Mouse (Mus musculus): ENCODE measurements around the gene Tmpo.
"Not testable (repeated sequence)": the region's sequence is repeated elsewhere in the genome, so short reads cannot be mapped to it uniquely, and the experiment has no call there.

Gene Tmpo

DNA sequence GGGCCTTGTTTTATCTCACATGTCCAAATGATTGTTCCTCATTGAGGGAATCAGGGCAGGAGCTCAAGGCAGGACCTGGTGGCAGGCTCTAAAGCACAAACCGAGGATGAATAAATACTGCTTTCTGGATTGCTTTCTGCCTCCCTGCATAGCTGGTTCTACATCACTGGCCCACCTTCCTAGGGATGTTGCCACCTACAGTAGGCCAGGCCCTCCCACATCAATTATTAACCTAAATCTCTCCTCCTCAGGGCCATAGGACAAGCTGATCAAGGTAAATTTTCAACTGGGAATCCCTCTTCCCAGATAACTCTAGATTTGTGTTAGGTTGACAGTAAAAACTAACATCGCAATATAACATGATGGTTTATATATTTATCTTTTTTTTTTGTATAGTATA is 4.6 kb upstream of the Tmpo start:
- no peak for DNase-seq (ENCODE audit: low read depth)

DNA sequence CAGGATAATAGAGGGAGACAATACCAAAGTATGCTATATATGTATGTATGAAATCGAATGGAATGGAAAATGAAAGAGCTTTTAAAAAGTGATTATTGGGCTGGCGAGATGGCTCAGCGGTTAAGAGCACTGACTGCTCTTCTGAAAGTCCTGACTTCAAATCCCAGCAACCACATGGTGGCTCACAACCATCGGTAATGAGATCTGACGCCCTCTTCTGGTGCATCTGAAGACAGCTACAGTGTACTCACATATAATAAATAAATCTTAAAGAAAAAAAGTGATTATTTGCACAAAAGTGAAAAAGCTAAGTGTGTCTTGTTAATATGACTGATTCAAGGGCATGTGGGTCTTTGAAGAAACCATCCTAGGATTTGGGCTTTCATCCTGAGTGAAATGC is 3.8 kb upstream of the Tmpo start:
- DNase-seq (ENCODE audit: low read depth), result not testable (repeated sequence)

DNA sequence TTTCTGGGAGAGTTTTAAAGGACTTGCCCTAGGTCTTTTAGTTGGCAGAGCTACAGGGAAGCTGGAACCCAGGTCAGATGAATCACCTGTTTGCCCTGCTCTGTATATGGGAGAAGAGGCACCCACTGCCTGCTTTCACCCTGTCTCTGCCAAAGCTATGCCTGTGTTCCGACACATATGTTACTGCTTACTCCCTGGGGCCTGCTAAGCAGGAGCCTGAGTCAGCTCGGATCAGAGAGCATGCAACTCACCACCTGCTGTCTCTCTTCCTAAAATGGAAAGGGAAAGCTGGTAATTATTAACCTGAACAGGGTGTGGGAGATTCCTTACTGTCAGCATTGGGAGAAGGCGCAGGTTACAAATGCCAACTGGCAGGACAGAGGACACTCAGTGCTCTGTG is 2.2 kb upstream of the Tmpo start:
- peak; percentile 75 for DNase-seq (ENCODE audit: low read depth)

DNA sequence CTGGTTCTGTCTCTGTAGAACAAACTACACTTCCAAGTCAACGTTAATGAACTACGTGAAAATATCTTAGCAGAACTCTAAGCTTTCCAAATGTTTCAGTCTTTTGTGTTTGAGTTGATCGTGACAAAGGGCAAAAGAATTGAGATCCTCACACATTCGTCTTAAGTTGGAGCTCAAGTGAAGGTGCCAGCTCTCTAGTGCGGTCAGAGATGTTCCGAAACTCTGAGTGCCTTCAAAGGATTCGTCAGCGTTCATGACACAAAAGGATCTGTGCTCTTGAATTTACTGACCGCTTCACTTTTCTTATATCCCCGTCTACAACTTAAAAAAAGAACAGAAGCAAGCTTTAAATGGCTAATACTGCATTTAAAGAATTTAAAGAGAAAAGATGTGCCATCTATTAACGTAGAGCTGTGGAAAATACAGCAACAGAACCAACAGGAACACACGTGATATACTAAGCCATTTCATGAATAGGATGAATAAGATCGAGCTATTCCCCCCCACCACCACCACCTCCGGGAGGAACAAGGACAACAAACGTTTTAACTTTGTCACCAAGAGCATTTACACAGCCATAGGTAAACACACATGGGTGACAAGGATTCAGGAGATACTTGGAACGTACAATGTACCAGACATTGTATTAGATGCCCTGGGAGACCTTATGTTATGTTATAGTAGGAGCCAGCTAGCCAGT is 1.3 kb upstream of the Tmpo start:
- DNase-seq (ENCODE audit: low read depth), result peak; percentile 58

DNA sequence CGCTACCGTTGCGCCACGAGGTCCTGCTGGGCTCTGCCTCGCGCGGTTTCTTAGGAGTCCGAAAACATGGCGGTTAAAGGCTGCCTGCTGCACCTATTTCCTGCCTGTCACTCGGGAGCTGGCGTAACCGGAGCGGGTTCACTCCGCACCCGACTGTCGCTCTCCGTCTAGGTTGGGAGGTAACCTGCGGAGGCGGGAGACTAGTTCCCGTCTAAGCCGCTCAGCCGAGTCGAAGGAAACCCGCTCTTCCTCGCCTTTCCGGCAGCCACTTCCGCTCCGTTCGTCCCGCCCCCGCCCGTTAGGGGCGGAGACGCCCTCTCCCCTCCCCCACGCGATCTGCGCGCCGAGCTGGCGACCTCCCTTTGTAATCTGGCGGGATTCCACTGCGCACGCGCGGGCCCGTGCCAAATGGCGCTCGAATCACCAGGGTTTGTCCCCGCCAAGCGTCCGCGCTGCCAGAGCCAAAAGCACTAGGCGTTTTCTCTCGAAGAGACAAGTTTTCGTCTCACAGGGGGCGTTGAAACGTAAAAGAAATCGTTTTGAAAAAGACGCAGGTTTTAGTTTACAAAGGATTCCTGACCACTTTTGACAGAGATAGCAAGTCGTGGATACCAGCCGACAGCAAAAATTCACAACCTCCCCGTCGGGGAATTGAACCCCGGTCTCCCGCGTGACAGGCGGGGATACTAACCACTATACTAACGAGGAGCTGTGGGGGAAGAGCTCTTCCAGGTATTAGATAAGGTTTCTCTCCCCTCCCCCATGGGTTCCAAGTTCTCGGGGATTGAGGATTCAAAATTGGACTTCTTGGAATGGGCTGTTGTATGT is 560 bp upstream of the Tmpo start:
- peak; percentile 100 for DNase-seq (ENCODE audit: low read depth)

DNA sequence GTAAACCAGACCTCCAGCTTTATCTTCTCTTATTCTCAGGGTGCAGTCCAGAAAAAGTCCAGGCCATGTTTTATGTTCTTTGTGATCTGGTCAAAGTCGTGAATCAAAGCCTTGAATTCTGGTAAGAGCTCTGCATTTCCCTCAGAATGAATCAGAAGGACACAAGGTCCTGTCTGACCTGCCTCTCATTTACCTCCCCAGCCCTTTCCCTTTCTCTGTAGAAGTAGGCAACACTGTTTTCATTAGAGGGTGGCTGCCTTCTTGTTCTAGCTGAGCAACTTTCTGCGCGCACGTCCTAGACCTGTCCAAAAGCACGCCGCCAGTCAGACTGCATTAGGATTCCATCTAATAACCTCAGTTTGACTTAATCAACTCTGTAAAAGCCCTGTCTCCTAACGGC is 814 bp downstream of the Tmpo start:
- peak; percentile 77 for DNase-seq (ENCODE audit: low read depth)

DNA sequence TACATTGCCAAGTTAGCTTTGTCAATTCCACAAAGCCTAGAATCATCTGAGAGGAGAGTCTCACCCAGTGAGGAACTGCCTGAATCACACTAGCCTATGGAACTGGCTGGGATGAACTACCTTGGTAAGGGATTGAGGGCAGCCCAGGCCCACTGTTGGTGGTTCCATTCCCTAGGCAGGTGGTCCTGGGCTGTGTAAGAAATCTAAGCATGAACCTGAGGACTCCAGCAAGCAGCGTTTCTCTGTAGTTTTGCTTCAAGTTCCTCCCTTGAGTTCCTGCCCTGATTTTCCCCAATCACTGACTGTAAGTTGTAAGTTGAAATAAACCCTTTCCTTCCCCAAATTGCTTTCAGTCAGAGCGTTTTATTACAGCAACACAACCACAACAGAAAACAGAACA is 1.3 kb downstream of the Tmpo start:
- no peak for DNase-seq (ENCODE audit: low read depth)

DNA sequence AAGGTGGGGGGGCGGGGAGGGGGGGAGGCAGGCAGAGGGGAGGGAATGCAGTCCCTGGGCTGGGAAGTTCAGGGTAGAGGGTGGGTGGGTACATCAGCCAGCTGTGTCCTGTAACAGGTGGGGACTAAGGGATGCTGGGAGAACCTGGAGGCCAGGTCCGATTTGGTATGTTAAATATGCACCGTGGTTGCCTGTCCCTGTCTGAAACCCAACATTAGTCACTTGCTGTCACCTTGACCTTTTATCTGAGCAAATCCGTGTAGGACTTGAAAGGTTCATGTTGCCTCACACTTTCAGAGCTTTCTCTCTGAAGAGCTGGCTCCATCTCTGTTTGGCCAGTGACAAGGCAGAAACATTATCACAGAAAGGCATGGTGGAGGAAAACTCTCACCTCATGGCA is 3.9 kb downstream of the Tmpo start:
- DNase-seq (ENCODE audit: low read depth), result no peak

DNA sequence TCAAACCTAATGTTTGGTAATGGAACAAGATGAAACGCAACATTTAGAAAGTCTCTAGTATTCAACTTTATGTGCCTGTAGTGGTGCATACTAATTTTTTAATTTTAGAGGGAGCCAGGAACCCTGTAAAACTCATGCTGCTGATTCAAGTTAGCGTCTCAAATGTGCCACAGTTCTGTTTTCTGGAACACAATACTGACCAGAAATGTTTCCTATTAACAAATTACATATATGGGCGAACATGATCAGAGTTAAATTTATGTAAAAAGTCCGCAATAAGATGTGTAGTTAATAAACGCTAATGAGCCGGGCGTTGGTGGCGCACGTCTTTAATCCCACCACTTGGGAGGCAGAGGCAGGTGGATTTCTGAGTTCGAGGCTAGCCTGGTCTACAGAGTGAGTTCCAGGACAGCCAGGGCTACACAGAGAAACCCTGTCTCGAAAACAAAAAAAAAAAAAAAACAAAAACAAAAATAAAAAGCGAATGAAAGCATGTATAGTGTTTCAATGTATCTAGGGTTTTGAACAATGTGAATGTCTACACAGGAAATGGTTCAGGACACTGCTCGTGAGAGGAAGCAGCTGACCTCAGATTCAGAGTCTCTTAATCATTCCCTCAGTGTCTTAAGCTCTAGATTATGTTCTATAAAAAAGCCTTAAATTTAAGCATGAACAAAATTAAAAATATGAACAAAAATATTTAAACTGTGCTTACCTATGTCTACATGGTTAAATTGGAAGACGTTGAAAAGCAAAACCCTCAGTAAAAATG is 8.6 kb downstream of the Tmpo start:
- no peak for DNase-seq (ENCODE audit: low read depth)

DNA sequence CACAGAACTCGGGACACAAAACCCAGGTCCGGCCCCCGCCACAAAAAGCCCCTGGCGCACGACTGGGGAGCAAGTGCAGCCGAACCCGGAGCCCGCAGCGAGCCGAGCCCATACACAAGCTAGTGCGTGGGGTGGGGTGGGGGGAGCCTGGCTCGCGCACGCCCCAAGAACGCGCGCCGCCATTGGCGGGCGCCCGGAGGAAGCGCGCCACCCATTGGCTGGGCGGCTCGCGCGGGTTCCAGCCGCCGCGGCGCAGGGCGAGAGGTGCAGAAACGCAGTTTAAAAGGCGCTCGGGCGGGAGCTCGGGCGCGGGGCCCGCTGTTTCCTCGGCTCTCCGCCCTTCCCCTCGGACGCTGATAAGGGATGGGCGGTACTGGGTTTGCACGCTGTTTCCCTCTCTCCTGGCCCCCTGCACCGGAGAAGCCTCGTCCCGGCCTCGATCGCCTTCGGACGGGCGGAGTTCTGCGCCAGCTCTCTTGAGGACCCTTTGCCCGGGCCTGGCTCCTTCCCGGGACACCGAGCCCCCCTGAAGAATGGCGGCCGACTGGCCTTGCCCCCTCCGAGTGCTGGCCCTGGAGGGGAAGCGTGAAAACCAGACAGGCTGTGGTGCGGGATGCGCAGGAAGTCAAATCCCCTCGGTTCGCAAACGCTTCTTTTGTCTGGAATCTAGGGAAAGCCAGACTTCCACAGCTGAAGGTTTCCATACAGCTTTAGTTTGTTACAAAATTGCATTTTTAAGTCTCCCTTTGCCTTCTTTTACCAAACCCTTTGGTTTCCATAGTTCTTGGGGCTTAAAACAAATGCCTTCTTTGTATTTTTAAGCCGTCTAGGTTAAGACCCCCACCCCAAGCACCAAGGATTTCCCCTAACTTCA is 9.4 kb downstream of the Tmpo start:
- DNase-seq (ENCODE audit: low read depth), result peak; percentile 97

DNA sequence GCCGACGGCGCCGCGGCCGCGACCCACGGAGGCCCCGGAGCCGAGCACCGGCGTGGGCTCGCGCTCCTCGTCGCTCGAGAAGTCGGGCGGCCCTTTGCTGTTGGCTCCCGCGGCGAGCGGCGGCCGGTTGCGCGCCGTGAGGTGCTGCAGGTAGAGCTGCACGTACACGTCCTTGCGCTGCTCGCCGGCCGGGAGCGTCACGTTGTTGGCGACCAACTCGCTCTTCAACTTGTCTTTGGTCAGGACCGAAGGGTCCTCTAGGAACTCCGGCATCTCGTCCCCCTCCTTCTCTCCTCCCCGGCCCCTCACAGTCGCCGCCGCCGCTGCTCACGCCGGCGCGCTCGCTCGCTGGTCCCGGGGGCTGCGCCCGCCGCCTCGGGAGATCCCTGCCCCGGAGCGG is 10.1 kb downstream of the Tmpo start:
- DNase-seq (ENCODE audit: low read depth), result peak; percentile 60

DNA sequence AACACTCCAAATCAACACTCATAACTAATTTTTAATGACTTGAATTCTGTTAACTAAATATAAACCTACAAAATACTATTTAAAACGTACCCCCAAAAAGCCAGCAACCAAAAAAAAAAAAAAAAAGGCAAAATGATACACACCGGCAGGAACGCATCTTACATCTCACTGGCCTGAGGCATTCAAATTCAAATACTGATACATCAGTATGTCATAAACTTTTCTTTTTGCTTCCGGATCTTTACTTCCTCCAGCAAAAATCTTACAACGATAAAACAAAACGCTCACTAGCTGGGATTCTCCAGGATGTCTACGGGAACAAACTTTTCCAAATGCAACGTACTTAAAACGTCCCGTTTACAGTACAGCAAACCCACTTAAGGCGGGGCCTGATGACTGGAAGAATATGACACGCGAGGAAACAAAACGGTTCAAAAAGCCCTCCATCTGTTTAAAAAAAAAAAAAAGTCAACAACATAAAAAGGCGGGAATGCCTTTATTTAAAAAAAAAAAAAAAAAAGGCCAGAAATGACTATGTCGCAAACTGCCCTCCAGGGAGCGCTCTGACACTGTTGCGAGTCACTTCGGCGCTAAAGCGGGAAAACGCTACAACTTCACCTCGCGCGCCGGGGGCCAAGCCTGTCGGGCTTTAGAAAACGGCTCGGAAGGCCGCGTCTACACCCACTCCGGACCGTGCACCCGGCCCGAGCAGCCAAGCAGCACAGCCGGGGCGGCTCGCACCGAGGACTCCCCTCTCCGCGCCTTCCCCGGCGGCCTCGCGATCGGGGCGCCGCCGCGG is 10.8 kb downstream of the Tmpo start:
- DNase-seq (ENCODE audit: low read depth), result peak; percentile 96

DNA sequence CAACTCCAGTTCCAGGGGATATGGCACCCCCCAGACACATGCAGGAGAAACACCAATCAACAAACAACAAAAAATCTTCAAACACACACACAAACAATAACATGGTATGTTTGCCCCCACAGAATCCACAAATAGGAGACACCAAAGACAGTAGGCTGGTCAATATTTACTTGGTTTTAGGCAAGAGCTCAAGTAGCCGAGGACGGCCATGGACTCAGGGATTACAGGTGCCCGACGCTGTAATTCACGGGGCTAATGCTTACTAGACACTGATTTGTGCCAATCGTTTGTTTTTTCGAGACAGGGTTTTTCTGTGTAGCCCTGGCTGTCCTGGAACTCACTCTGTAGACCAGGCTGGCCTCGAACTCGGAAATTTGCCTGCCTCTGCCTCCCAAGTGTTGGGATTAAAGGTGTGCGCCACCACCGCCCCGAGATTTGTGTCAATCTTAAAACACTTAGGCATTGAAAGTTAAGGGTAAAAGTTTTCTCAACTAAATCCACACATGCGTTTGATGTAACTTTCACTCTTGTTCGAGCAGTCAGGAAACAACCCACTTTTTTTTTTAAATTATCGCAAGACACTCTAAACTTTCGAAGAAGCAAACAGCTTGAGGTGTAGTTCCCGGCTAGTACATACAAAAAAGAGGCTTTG is 11.6 kb downstream of the Tmpo start:
- DNase-seq (ENCODE audit: low read depth), result no peak

DNA sequence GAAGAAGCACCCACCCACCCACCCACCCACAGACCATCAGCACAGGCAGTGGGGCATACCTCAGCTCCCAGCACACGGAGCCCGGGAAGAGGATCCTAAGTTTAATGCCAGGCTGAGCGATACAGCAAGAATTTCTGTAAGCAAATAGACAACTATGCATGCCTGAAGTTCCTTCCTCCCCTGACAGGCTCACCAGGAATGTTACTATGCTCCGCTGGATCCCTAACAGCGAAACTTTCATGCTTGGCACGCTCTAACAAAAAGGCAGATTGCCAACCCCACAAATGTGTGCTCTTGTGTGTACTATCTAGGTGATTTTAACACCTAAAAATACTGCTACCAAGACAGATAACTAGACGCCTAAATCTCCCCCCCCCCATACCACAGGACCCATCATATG is 13.8 kb downstream of the Tmpo start:
- peak; percentile 78 for DNase-seq (ENCODE audit: low read depth)

DNA sequence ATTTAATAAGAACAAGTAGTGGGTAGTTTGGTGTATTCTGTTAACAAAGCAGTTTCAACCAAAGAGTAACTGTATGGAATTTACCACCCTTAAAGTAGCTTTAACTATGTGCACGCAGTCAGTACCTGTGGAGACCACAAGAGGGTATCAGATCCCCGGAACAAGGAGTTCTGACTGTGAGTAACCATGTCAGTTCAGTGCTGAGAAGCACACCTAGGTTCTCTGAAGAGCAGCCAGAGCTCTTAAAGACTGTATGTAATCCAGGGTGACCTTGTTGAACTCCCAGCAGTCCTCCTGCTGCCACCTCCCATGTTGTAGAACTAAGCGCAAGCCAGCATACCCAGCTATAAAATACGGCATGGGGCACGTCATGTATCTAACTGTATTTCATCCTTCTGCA is 14.2 kb downstream of the Tmpo start:
- DNase-seq (ENCODE audit: low read depth), result peak; percentile 83

DNA sequence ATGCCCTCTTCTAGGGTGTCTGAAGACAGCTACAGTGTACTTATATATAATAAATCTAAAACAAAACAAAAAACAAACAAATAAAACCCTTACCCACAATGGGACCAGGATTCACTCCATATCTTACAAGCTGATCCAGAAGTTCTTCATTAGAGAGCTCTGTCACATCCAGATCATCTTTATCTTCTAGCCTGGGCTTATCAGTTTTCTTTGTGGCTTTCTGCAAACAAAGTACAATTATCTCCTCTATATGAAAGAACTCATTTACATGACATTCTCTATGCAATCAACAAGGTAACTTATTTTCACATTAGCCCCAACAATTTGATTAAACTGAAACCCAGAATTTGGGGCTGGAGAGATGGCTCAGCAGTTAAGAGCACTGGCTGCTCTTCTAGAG is 15.3 kb downstream of the Tmpo start:
- no peak for DNase-seq (ENCODE audit: low read depth)

DNA sequence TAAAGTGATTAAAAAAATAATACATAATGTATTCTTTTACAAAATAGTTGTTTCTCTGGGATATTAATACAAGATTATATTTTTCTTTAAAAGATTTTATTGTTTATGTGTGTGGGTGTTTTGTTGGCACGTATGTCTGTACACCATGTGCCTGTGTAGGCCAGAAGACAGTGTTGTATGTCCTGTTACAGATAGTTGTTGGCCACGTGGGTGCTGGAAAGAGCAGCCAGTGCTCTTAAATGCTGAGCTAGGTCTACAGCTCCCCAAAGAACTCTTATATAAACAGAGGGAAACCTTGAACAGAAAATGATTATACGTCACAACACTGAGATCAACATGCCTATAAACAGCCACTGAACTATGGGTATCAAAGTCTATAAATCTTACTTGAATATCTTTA is 16.6 kb downstream of the Tmpo start:
- DNase-seq (ENCODE audit: low read depth), result no peak

DNA sequence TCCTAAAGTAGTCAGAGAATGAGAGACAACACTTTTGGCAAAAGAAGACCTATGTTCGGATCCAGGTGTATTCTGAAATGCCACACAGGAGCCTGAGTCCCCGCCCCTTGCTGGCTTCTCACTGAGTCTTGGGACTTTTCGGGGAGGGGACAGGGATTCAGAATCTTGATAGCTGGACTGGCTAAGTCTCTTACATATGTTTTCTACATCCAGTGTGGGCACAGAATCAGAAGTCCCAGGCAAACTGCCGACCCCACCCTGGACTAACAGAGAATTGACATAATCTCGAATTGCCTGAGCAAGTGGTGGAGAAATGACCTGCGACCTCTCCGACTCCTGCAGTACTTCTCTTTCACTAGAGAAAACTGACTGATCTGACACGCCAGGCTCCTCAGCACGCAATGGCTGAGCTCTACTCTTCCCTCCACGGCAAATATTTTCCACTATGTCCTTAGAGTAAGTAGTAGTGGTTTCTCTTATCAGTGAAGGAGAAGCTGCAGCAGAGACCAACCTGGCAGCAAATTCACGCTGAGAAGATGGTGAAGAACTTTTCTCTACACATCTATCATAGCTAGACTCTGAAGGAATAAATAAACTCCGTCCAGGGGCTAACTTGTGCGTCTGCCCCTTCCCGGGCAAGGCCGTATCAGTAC is 18.5 kb downstream of the Tmpo start:
- no peak for DNase-seq (ENCODE audit: low read depth)

DNA sequence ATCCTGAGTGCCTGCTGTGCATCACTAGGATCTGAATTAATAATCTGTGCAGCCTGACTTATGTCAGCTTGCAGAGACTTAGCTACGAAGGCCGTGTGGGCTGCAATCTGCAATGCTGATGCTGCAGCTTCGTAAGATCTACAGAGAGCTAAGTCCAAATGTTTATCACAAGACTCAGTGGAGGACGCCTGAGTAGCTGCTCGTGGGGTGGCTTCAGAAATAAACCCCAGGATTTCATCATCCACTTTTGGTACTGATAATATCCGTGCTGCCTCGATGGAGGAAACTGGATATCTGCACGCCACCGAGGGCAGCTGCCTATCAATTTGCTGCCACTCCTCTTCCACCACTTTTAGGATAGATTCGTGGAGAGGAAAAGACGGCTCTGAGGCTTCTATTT is 19.0 kb downstream of the Tmpo start:
- no peak for DNase-seq (ENCODE audit: low read depth)

DNA sequence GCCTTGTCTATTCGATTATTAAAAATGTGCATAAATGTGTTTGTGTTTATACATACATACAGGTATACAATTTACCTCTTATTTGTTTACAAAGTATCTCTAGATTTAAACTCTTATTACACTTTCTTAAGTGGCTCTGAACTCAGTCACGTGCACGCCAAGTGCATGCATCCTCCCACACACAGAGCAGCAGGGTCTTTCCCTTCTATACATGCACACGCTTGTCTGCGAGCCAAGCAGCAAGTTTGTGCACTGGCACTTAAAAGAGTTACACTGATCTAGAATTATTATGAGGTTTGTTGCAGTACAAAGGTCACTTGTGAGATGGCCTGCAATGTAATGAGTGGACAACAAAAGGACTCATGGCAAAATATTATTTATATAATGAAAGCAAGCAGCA is 20.1 kb downstream of the Tmpo start:
- DNase-seq (ENCODE audit: low read depth), result no peak

Data from NIH3T3 (cell line).